Mouse (Mus musculus): ENCODE results near the gene Kyat3.
"Not testable (repeated sequence)": the region's sequence is repeated elsewhere in the genome, so short reads cannot be mapped to it uniquely, and the experiment has no call there.

Kyat3 gene

DNA sequence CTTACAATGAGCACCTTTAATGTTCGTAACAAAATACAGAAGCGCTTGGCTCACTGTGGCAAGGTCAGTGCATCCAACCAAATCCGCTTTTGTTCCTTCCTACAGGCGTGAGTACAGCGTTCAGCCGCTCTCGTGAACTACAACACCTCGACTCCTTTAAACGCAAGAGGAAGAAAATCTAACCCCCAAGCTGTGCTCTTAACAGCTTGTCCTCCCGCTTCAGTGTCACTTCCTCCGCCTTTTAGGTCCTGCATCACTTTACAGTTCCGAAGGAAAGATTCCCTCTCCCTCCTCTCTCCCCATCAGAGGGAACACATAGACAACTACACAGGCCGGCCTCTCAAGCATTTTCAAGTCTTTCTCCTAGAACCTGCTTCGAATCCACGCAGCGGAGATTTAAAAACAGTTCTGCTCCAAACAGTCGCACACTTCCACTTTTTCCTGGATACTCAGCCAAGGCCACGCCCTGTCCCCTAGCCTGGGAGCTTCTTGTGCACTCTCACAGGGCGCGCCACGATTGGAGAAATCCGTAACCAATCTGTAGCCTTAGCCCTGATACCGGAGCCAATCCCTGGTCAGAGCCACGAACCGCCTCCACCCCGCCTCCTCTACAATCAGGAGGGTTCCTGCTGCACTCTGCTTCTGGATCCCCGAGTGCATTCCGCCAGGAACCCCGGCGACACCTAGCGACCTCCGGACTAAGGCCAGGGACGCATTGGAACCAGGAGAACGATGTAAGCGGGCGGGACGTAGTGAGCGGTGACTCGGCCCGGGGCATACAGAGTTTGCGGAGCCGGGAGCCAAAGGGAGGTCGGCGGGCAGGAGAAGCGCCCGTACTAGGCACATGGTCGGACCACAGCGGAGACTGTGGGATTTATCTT is at the start of gene Kyat3:
Kyat3 (plus strand) TSS at position 610 of the 881 bp plus-strand sequence.
- DNase-seq = peak; percentile 96 to 99

DNA sequence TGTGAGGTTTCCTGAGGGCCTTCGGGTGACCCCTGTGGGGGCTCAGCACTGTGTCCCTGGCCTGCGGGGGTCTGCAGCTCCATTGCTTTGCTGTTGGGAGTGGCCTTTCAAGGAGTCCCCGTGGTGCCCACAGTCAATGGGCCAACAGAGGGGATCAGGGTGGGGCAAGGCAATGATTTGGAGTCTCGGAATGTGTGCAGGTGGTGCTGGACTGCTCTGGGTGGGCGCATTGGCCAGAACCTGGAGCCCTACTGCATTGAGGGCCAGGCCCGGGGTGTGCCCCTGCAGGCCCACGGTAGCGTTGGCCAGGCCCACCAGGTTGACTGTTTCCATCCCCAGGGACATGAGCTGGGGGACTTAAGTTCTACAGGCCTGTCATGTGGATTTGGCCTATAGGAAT is 36.1 kb upstream of the Kyat3 start:
- DNase-seq = no peak

DNA sequence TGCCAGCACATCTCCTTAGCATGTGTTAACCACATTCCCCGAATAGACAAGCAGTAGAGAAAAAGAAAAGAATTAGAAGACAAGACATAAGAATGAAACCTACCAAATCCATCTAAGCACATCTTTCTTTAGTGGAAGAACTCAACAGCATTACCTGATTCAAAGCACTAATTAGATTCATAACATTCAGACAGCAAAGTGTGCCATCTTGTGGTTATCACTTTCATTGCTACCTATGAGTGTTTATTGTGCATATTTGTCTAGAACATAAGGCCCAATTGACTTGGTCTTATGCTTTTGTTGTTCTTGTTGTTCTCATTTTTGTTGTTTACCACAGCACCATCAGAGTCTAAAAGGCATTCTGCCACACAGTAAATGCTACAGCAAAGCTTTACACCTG is 26.2 kb upstream of the Kyat3 start:
- peak in 1 of 2 experiments; percentile 14 for DNase-seq

DNA sequence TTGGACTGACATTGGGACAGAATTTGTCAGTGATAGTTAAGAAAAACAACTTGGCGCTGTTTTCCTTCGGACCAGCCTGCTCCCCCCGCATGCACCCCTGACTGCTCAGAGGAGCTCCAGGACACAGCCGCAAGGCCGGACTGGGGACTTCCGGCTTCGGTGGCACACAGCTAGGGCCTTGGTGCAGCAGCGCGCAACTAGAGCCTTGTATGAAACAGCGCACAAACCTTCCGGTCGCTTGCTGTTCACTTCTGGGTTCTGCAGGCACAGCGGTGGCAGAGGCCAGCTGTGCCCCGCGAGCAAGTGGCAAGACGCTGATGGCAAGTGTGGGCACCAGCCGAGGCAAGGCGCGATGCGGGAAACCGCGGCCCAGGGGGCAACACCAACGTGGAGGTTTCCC is 12.9 kb upstream of the Kyat3 start:
- DNase-seq = no peak

DNA sequence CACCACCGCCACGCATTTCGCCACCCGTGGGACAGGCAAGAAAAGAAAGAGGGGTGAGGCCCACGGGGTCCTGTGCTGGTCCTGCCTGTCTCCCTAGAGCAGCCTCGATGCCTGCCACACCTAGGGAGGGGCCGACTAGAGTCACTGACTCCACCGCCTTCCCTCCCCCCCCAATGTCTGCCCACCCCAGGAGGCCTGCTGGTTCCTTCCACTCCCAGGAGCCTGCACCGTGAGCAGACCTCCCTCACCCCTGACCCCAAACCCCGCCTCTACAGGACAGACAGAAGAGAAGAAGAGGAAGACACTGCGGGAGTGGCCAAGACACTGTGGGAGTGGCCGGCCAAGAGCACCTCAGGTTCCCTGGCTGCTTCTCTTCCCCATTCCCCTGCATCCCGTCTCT is 12.5 kb upstream of the Kyat3 start:
- no peak for DNase-seq

DNA sequence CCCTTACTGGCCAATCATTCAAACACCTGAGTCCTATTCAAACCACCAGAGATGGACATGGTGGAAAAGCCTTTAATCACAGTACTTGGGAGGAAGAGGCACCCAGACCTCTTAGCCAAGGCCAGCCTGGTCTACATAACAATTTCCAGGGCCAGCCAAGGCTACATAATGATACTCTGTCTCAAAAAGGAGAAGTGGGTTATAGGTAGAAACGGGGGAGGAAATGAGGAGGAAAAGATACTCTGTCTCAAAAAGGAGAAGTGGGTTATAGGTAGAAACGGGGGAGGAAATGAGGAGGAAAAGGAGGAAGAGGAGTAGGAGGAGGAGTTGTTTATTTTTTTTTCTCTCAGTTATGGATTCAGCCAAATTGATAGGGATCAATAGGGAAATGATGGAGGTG is 4.3 kb upstream of the Kyat3 start:
- DNase-seq = no peak

DNA sequence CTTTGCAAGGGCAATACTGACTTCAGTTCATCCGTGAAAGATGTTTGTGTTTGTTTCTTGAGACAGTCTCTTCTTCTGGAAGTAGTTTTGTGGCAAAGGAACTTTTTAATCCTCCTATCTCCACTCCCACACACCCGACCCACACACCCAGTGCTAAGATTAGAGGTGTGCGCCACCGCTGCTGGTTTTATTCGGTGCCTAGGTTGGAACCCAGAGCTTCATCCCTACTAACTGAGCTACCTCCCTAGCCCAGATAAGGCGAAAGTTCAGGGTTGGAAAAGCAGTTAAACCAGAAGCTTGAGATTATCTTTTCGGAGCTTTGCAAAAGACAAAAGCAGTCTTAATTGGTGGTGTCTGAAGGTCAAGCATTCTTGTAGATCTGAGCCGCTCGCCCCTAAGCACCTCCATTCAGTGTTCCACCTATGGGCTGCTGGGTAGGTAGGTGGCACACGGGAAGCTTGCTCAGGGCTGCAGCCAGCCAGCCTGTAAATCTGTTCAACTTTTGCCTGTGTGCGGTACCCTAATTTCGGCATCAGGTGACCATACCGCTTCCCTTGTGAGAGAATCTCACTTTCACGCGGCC is 647 bp downstream of the Kyat3 start:
- peak in 1 of 2 experiments; percentile 37 for DNase-seq

DNA sequence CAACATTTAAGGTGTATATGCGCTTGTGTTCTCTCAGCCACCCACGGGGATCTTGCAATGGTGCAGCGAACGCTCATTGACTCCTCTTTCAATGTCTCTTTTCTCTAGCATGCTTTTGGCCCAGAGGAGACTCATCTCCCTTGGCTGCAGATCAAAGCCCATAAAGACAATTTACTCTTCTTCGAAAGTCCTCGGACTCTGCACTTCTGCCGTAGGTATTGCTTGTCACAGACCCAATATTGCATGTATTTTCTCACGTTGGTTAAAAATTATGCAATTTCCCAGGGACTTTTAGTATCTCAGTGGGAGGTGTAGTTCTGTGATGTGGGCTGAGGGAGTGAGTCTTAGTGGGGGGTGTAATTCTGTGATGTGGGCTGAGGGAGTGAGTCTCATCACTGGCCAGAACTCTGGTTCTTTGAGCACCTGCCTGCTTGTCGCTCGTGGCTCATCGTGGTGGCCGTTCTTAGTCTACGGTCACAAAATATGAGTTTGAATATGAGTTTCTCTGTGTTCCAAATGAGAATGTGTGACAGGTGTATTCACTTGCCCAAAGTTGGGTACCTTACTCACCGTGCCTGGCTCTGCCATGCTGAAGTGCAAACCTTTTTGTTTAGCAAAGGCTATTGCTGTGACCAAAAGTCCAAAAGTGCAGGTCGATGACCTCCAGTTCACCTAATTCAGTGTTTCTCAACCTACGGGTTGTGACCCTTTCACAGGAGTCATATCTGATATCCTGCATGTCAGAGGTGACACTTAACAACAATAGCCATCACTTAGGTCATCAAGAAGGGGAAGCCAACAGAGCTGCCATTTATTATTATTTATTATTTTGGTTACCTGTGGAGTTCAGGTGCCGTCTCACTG is 6.0 kb downstream of the Kyat3 start:
- peak in 1 of 2 experiments; percentile 47 for DNase-seq

DNA sequence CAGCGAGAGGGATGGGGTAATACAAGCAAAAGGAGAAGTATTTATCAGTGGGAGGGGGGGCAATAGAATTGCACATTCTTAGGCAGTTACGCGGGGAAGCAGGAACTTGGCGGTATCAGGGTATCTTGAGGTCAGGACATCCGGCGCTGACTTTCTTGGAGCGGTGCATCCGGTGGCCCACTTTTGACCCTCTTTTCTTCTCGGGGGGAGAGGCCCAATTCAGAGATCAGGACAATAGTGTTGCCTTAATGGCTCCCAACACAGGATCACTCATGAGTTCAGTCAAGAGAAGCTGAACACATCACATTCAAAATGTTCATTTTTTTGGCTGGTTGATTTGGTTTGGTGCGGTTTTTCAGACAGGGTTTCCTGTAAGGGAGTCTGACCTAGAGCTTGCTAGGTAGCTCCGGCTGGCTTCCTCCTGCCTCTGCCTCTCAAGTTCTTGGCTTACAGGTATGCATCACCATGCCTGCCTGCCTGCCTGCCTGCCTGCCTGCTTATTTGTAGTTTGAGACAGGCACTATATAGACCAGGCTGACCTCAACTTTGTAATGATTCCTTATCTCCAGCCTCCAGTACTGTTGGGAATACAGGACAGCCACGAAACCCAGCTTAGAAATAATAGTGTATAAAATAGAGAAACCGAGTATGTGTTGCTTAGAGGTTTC is 7.5 kb downstream of the Kyat3 start:
- DNase-seq = not testable (repeated sequence)

DNA sequence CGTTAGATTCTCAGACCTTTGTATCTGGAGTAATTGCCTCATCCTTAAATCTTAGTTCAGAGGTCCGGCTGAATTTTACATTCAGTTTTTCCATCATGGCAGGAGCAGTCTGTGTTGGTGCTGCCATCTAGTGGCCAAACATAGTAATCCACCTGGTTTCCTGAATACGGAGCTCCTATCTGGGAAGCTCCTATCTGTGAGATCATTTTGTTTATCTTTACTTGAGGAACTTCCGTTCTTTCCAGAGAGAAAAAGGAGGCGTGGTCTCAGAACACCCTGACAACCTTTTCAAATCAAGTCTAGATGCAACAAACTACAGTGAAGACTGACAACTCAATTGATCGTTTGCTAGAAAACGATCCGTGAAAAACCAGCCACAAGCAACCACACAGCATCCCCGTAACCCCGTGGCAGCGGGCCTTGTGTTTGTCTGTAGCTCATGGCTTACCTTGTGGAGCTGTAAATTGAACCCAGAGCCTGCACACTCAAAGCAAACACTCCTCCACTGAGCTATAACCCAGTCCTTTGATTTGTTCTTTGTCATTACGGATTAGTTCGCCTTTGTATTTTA is 8.1 kb downstream of the Kyat3 start:
- peak; percentile 76 to 86 for DNase-seq

DNA sequence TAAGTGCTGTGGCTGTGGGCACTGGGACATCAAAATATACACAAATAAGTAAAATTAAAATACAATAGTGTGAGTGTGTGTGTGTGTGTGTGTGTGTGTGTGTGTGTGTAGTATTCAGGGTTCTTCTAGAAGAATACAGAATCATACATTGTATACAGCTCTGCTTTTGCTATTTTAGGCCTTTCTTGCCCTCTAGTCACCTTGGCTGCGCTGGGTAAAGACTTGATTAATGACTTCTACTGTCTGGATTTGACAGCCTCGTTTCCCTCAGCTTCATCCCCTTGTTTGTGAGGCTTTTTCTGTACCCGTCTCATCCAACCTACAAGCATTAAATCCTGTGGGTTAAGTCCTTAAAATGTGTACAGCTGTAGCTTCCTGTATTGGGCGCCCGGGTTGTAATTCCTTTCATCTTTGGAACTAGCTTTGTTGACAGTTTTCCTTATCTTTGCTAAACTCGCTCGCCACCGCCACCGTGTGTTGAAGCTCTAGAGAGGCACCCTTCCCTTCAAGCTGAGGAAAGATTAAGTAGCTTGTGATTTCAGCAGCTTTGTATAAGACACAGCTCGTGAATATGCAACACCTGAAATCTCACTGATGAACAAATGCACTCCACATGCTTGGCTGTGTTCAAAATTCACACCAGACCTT is 9.6 kb downstream of the Kyat3 start:
- peak in 1 of 2 experiments; percentile 71 for DNase-seq

DNA sequence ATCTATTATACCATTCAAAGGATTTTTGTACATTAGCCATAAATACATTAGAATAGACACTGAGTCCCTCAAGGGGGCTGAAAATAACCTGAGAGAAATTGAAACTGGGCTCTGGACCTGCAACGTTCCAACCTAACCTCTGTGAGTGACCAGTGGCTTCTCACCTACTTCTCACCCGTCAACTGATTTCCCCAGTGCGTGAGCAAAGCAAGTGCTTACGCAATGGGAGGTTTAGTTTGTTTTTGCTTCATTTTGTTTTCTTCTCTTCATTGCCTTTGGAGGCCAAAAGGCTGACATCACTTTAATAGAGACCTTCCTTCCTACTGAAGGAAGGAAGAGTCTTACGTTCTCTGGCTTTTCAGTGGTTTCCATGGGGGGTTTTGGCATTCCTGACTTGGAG is 10.5 kb downstream of the Kyat3 start:
- no peak for DNase-seq

DNA sequence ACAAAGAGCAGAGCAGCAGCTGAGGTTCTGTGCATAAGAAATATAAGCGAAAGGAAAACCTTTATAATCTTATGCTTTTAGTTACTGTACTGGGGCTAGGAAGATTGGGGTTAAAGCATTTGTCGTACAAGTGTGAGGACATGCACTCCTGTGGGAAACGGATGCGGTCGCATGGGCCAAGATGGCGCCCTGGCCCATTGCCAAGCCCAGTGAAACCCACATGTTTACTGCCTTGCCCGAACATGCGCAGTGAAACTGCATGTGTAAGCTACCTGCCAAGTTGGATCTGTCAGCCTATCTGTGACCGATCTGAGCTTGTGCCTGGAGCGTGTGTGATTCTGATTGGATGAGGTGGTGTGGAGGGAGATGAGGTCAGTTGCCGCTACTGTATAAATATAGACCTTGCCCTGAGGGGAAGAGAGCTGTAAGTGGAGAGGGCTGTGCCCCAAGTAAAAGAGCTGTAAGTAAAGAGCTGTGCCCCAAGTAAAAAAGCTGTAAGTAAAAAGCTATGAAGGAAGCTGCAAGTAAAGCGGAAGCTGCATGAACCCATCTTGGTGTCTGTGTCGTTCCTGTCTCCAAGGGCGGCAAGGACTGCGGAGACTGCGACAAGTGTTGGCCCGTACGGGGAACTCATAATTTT is 11.7 kb downstream of the Kyat3 start:
- DNase-seq = not testable (repeated sequence)

DNA sequence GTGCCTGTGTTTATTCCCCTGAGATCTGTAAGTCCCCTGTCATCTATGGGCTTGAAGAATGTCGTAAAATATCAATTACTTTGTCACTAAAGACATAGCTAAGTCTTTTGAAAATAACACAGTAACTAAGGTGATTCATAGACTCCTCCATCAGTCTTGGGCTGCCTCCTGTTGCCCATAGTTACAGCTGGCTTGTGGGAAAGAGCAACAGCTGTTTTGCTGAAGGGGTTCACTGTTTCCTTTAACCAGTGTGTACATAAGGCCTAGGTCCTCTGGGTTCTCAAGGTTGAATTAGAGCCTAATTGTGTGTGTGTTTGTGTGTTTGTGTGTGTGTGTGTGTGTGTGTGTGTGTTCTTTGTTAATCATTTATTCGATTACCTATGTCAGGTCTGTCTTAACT is 24.6 kb downstream of the Kyat3 start:
- no peak for DNase-seq

DNA sequence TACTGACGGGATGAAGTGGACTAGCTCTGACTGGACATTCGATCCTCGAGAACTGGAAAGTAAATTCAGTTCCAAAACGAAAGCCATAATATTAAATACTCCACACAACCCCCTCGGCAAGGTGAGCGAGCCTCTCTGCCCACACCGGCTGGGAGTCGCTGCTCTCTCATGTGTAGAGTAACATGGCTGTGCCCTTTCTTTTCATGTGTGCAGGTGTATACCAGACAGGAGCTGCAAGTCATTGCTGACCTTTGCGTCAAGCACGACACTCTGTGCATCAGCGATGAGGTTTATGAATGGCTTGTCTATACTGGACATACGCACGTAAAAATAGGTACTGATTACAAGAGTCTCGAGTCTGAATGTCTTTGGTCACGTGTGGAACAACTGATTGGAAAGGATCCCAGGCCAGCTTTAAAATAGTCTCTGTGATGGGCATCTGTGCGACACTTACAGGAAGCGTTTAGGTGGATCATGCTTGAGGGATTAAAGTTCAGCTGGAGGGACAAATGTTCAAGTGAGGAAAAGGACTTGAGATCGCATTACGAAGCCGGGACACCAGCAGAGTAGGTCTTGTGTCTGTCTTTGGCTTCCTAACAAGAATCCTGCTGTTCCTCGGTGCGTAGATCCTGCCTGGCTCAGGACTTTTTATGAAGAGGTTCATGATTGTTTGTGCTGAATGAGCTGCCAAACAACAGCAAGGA is 25.3 kb downstream of the Kyat3 start:
- DNase-seq = no peak

DNA sequence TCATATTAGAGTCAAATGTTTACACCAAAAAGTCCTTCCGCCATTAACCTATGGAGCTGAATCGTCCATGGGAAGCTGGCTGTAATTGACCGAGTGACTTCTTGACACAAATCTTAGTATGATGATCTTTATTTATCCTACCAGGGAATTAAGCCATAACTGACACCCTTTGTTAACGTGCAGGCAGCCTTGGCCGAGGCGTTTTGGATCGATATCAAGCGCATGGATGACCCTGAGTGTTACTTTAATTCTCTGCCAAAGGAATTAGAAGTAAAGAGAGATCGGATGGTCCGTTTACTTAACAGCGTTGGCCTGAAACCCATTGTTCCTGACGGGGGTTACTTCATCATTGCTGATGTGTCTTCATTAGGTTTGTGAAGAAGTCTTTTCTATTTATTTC is 33.4 kb downstream of the Kyat3 start:
- DNase-seq = no peak

DNA sequence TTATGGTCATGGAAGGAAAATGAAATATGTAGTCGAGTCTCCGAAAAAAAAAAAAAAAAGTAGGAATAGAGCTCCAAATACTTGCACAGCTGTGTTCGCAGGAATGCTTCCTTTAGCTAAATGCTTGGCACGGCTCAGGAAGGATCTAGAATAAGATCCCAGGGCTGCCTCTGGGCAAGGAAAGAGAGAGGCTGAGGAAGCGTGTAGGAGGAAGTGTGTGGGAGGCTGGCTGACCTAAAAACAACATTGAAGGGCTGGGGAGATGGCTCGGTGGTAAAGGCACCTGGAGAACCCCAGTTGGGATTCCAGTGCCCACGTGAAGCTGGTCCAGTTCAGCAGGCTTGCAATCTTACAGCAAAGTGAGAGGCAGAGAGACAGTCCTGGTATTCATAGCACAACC is 40.0 kb downstream of the Kyat3 start:
- DNase-seq = no peak

DNA sequence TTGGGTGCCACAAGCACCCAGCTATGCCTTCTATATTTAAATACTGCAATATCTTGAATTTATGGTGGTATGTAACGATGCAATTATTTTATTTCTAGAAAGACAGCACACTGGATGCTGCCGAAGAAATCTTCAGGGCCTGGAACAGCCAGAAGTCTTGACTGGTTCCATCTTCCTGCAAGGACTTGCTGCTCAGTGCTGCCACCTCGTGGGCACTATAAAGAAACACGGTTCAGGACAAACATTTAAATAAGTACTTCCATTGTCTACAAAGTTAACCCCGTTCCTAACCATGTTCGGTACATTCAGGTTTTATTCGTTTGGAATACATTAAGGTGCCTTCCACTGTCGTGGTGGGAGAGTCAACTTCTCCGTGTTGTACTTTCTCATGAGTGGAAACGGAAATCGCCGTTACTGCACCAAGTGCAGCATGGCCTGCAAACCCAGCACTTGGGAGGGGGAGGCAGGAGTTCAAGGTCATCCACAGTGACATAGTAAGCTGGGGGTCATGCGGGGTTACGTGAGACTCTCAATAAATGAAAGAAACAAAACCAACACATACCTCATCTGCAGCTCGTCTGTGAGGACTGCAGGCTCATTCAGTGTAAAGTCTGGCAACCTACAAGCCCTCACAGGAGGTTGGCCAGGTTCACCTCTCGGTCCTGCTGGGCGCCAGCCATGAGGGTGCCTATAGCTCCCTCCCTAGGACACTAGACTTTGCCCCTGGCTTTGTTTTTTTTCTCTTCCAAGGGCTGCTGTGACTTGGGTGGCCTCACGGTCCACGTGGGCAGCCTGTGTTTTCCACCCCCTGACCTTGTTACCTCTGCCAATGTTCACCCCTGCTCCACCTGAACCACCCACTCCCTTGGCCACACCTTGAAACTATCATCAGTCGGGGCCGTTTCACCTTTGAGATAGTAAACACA is 43.4 kb downstream of the Kyat3 start:
- DNase-seq = peak; percentile 71

DNA sequence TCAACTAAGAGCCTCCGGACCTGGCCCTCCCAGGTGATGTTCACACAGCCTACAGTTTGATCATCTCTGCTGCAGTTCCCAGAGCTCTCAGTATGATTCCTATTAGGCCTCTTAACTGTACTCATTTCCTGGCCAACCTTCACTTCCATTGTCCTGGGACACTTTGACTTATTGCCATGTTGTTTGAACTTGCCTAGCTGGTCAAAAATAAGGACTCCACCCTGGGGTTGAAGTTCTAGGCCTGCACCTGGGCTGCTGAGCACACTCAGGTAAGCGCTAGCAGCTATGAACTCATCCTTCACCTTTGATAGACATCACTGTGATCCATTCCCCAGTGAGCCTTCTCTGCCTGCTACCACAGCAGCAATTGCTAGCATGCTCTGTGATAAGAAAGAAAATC is 44.2 kb downstream of the Kyat3 start:
- no peak for DNase-seq

DNA sequence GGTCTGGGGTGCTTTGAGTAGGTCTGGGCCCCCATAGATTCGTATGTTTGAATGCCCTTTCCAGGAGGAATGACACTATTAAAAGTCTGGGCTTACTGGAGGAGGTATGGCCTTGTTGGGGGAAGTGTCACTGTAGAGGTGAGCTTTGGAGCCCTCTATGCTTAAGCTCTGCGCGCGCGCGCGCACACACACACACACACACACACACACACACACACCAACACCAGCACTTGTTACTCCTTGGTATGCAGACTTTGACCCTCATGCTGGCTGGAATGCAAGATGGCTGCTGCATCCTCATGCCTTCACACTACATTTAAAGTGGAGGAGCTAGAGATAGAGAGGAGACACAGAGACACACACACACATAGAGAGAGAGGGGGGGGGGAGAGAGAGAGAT is 46.8 kb downstream of the Kyat3 start:
- DNase-seq = peak; percentile 56 to 69

Measured in kidney, postnatal 36 days (tissue).